Mouse (Mus musculus) midbrain, embryonic 13.5 days (tissue): ENCODE measurements at regions not wholly inside any gene's neighbourhood (a gene's known extent, or its start where the extent isn't known, plus 50 kb on each side); places are given as distances from the start of the nearest gene placed in this dataset.

ENCODE experiments used
- ATAC-seq: fragments of 200-750 bp; cut with Nextera tagmentation; 2 replicates; pipeline ENCODE4 v1.8.0; 2017; ENCODE audit warnings: mild to moderate bottlenecking, moderate TSS enrichment, moderate library complexity
- H3K27ac ChIP-seq: fragments of 300-500 bp; sonication (generic); 2 replicates; pipeline ENCODE4 v1.5.1; 2015; ENCODE audit warnings: inconsistent platforms, mild to moderate bottlenecking, moderate library complexity
- H3K27me3 ChIP-seq: fragments of 300-500 bp; sonication (generic); 2 replicates; pipeline ENCODE4 v1.6.1; 2015; ENCODE audit warnings: mild to moderate bottlenecking, inconsistent platforms
- H3K36me3 ChIP-seq: fragments of 300-500 bp; sonication (generic); 2 replicates; pipeline ENCODE4 v1.6.1; 2015; ENCODE audit warnings: mild to moderate bottlenecking, inconsistent platforms
- H3K4me1 ChIP-seq: fragments of 300-500 bp; sonication (generic); replicated peaks from 2 replicates; pipeline ENCODE4 v1.6.1; 2015; ENCODE audit warnings: inconsistent platforms
- H3K4me2 ChIP-seq: fragments of 300-500 bp; sonication (generic); replicated peaks from 2 replicates; pipeline ENCODE4 v1.6.1; 2015; ENCODE audit warnings: moderate library complexity, mild to moderate bottlenecking, inconsistent platforms
- H3K4me3 ChIP-seq: fragments of 300-500 bp; sonication (generic); replicated peaks from 2 replicates; pipeline ENCODE4 v1.5.1; 2015; ENCODE audit warnings: mild to moderate bottlenecking, inconsistent platforms
- H3K9ac ChIP-seq: fragments of 300-500 bp; sonication (generic); replicated peaks from 2 replicates; pipeline ENCODE4 v1.6.1; 2015; ENCODE audit warnings: mild to moderate bottlenecking, inconsistent platforms
- H3K9me3 ChIP-seq: fragments of 300-500 bp; sonication (generic); 2 replicates; pipeline ENCODE4 v1.6.1; 2016; ENCODE audit warnings: mild to moderate bottlenecking, inconsistent platforms
- WGBS: fragments of 180-500 bp; shearing (Covaris S2); methylation state at CpG from one replicate; pipeline ENCODE4 v1.1.7; 2015; 5-methylcytosine and 5-hydroxymethylcytosine counted together

- WGBS: 88% methylated on average over 6 of the region's 6 CpGs
- Histone ChIP-seq H3K9ac (no peak overlapping the region), H3K4me1 (peaks cover 13% of the 10 kb centered on the region), H3K36me3 (no peaks in the 10 kb centered on the region), H3K27me3 (no peaks in the 10 kb centered on the region), H3K27ac (no peak overlapping the region), H3K9me3 (no peaks in the 10 kb centered on the region), H3K4me2 (no peak overlapping the region), H3K4me3 (no peak overlapping the region)
- ATAC-seq: no peak
These were observed 469.3 kb upstream of the Trpc7 start for GRCm38 (mm10) chr13:57365096-57365495.

- Histone ChIP-seq H3K4me3 (no peak overlapping the region), H3K27me3 (no peaks in the 10 kb centered on the region), H3K4me2 (no peak overlapping the region), H3K27ac (no peak overlapping the region), H3K36me3 (no peaks in the 10 kb centered on the region), H3K9ac (no peak overlapping the region), H3K9me3 (no peaks in the 10 kb centered on the region), H3K4me1 (peaks cover 13% of the 10 kb centered on the region)
- 97% methylated on average over 2 of the region's 2 CpGs for WGBS
- ATAC-seq: no peak
These were observed 468.6 kb upstream of the Trpc7 start for GRCm38 (mm10) chr13:57364396-57364795.

GRCm38 (mm10) chr13:57362563-57362962, 466.8 kb upstream of the Trpc7 start:
- Histone ChIP-seq H3K27me3 (no peaks in the 10 kb centered on the region), H3K36me3 (no peaks in the 10 kb centered on the region), H3K4me3 (no peak overlapping the region), H3K4me1 (peaks cover 13% of the 10 kb centered on the region), H3K9me3 (no peaks in the 10 kb centered on the region), H3K4me2 (no peak overlapping the region), H3K9ac (no peak overlapping the region), H3K27ac (no peak overlapping the region)
- no peak for ATAC-seq
- 7% methylated on average over 6 of the region's 6 CpGs for WGBS

- H3K9me3 ChIP-seq: no peaks in the 10 kb centered on the region
- no peak for ATAC-seq
- H3K27ac ChIP-seq: no peak overlapping the region
- H3K27me3 ChIP-seq: no peaks in the 10 kb centered on the region
- H3K9ac ChIP-seq: no peak overlapping the region
- H3K4me3 ChIP-seq: no peak overlapping the region
- 90% methylated on average over 7 of the region's 7 CpGs for WGBS
- peaks cover 13% of the 10 kb centered on the region for H3K4me1 ChIP-seq
- H3K36me3 ChIP-seq: no peaks in the 10 kb centered on the region
- H3K4me2 ChIP-seq: no peak overlapping the region
These were observed 465.5 kb upstream of the Trpc7 start for GRCm38 (mm10) chr13:57361286-57361685.

GRCm38 (mm10) chr13:57354606-57355005, 458.8 kb upstream of the Trpc7 start:
- no peak for ATAC-seq
- H3K9me3 ChIP-seq: no peaks in the 10 kb centered on the region
- 89% methylated on average over 7 of the region's 7 CpGs for WGBS
- H3K36me3 ChIP-seq: no peaks in the 10 kb centered on the region
- no peak overlapping the region for H3K9ac ChIP-seq
- no peak overlapping the region for H3K27ac ChIP-seq
- no peak overlapping the region for H3K4me2 ChIP-seq
- no peak overlapping the region for H3K4me3 ChIP-seq
- no peaks in the 10 kb centered on the region for H3K4me1 ChIP-seq
- no peaks in the 10 kb centered on the region for H3K27me3 ChIP-seq

GRCm38 (mm10) chr13:57353976-57354375, 458.2 kb upstream of the Trpc7 start:
- no peaks in the 10 kb centered on the region for H3K9me3 ChIP-seq
- H3K4me1 ChIP-seq: no peaks in the 10 kb centered on the region
- no peak overlapping the region for H3K27ac ChIP-seq
- no peak for ATAC-seq
- WGBS: 62% methylated on average over 3 of the region's 3 CpGs
- H3K4me2 ChIP-seq: no peak overlapping the region
- H3K27me3 ChIP-seq: no peaks in the 10 kb centered on the region
- no peak overlapping the region for H3K9ac ChIP-seq
- no peak overlapping the region for H3K4me3 ChIP-seq
- no peaks in the 10 kb centered on the region for H3K36me3 ChIP-seq

- Histone ChIP-seq H3K4me1 (no peaks in the 10 kb centered on the region), H3K9ac (no peak overlapping the region), H3K27ac (no peak overlapping the region), H3K4me2 (no peak overlapping the region), H3K27me3 (no peaks in the 10 kb centered on the region), H3K36me3 (no peaks in the 10 kb centered on the region), H3K9me3 (no peaks in the 10 kb centered on the region), H3K4me3 (no peak overlapping the region)
- WGBS: 98% methylated on average over 2 of the region's 2 CpGs
- no peak for ATAC-seq
These were observed 455.0 kb upstream of the Trpc7 start for GRCm38 (mm10) chr13:57350828-57351227.

GRCm38 (mm10) chr13:57338676-57339075, 442.9 kb upstream of the Trpc7 start:
- H3K4me1 ChIP-seq: peaks cover 5% of the 10 kb centered on the region; the same call in 1 of the 2 replicates
- no peaks in the 10 kb centered on the region for H3K27me3 ChIP-seq
- no peaks in the 10 kb centered on the region for H3K9me3 ChIP-seq
- no peaks in the 10 kb centered on the region for H3K36me3 ChIP-seq
- 76% methylated on average over 6 of the region's 6 CpGs for WGBS
- no peak overlapping the region for H3K4me2 ChIP-seq
- no peak overlapping the region for H3K9ac ChIP-seq
- no peak overlapping the region for H3K4me3 ChIP-seq
- ATAC-seq: no peak
- no peak overlapping the region for H3K27ac ChIP-seq

- Histone ChIP-seq H3K9me3 (no peaks in the 10 kb centered on the region), H3K4me2 (no peak overlapping the region), H3K9ac (no peak overlapping the region), H3K4me3 (no peak overlapping the region), H3K27me3 (no peaks in the 10 kb centered on the region), H3K36me3 (no peaks in the 10 kb centered on the region), H3K27ac (no peak overlapping the region), H3K4me1 (peaks cover 5% of the 10 kb centered on the region; the same call in 1 of the 2 replicates)
- no peak for ATAC-seq
- WGBS: 88% methylated on average over 8 of the region's 8 CpGs
These were observed 440.8 kb upstream of the Trpc7 start for GRCm38 (mm10) chr13:57336596-57336995.

GRCm38 (mm10) chr13:57332976-57333375, 437.2 kb upstream of the Trpc7 start:
- Histone ChIP-seq H3K9ac (no peak overlapping the region), H3K4me1 (peaks cover 4% of the 10 kb centered on the region), H3K4me2 (no peak overlapping the region), H3K27me3 (no peaks in the 10 kb centered on the region), H3K9me3 (no peaks in the 10 kb centered on the region), H3K4me3 (no peak overlapping the region), H3K27ac (no peak overlapping the region), H3K36me3 (no peaks in the 10 kb centered on the region)
- whole genome bisulfite sequencing: 90% methylated on average over 5 of the region's 5 CpGs
- no peak for ATAC-seq

- ATAC-seq: no peak
- Histone ChIP-seq H3K27me3 (no peaks in the 10 kb centered on the region), H3K9ac (no peak overlapping the region), H3K27ac (no peak overlapping the region), H3K4me1 (peaks cover 3% of the 10 kb centered on the region; the same call in 1 of the 2 replicates), H3K36me3 (no peaks in the 10 kb centered on the region), H3K4me2 (no peak overlapping the region), H3K9me3 (no peaks in the 10 kb centered on the region), H3K4me3 (no peak overlapping the region)
- 63% methylated on average over 5 of the region's 5 CpGs for WGBS
These were observed 436.1 kb upstream of the Trpc7 start for GRCm38 (mm10) chr13:57331868-57332267.

GRCm38 (mm10) chr13:57325306-57325925, 429.6 kb upstream of the Trpc7 start:
- WGBS: 71% methylated on average over 6 of the region's 6 CpGs
- Histone ChIP-seq H3K4me1 (peaks cover 2% of the 10 kb centered on the region; the same call in 1 of the 2 replicates), H3K4me3 (no peak overlapping the region), H3K27me3 (no peaks in the 10 kb centered on the region), H3K27ac (no peak overlapping the region), H3K9me3 (no peaks in the 10 kb centered on the region), H3K4me2 (no peak overlapping the region), H3K9ac (no peak overlapping the region), H3K36me3 (no peaks in the 10 kb centered on the region)
- ATAC-seq: no peak
